Mouse (Mus musculus): ENCODE results near the gene Actg1. TPM values are rescaled to one million over a fixed set of nuclear protein-coding genes. Genes with fewer than 3 reads are reported as not detected.
A peak's percentile ranks its signal among the peaks of the same experiment; 100 is the strongest.

Actg1 gene
- polyA plus RNA-seq, 1 experiment from 2014 or later: 3,229 TPM

DNA sequence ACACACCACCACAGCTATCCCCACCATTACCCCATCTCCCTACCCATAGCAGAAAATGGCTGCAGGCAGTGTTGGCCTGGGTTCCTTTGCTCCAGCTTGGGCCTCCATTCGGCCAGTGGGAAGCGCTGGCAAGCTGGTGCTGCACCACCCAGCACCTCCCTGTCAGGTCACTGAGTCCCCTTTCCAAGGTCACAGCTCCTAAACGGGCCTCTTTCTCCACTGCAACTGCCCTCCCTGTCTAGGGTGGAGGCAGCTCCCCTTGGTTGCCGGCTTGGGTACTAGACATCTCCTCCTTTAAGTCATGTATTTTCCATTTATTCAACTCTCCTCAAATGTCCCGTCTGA lies 44.0 kb downstream of the Actg1 start:
- H3K27me3 ChIP-seq: peaks cover 28% of the 10 kb centered on the region
- peak overlapping the region; percentile 51; the same call in 1 of the 2 replicates for H3K4me3 ChIP-seq
- no peaks in the 10 kb centered on the region for H3K36me3 ChIP-seq (ENCODE audit: poor library complexity, severe bottlenecking)
- H3K4me2 ChIP-seq: peak overlapping the region; percentile 81
- WGBS: 38% methylated on average over 5 of the region's 5 CpGs
- no peaks in the 10 kb centered on the region for H3K9me3 ChIP-seq (replicated peaks)
- no peak for ATAC-seq
- peak overlapping the region; percentile 74; the same call in 1 of the 2 replicates for H3K9ac ChIP-seq
- peak overlapping the region; percentile 83 for H3K27ac ChIP-seq
- peaks cover 52% of the 10 kb centered on the region for H3K4me1 ChIP-seq

DNA sequence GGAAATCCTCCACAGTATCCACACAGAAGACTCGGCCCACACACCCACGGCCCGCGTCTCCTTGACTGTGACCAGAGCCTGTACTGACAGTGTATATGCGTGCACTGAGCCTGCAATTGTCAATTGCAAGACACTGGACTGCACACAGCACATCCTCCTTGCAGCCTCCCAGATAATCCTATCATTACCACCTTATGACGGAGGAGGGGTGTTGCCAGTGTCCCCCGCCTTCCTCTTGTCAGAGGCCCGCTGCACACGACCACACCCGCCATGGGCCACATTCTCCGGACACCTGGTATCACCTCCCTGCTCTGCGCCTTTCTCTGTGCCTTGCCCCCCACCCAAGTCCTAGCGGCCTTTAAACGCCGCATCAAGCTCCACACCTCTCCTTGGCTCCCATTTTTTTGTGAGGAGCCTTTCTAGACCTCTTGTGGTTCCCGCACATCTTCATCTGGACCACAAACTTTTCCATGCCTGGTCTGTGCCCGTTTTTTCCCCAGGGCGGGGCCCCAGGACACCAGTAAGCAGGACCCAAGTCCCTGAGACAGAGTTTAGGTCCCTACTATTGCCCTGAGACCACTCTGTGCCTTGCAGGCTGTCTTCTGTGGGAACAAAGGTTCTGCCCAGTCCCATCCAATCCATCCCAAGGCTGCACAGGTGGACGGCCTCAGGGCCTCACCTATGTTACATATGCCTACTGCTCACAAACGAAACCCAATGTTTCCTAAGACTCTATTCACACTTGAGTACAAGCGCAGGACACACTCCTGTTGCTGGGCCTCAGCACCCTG lies 44.6 kb downstream of the Actg1 start:
- Histone ChIP-seq H3K4me1 (peaks cover 54% of the 10 kb centered on the region), H3K27ac (no peak overlapping the region), H3K9ac (no peak overlapping the region), H3K9me3 (replicated peaks) (no peaks in the 10 kb centered on the region), H3K36me3 (ENCODE audit: poor library complexity, severe bottlenecking) (no peaks in the 10 kb centered on the region), H3K4me2 (no peak overlapping the region), H3K27me3 (peaks cover 24% of the 10 kb centered on the region), H3K4me3 (no peak overlapping the region)
- ATAC-seq: no peak
- 90% methylated on average over 19 of the region's 21 CpGs for WGBS

DNA sequence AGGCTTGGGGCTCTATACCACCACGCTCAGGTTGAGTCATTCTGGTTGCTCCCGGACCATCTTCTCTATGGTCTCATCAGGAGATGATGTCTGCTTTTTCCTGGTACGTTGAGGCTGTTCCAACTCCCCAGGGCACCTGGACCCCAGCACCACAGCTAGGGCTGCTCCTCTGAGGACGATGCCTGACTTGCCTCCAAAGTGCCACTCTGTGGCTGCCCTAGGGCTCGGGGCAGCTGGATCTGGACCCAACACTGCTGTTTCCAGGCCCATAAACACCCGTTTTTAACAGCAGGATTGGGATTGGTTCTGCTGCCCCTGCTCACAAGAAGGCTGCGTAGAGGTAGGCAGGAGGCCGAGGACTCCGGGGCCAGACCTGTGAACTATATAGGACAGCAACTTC lies 45.2 kb downstream of the Actg1 start:
- peaks cover 22% of the 10 kb centered on the region for H3K27me3 ChIP-seq
- peaks cover 50% of the 10 kb centered on the region for H3K4me1 ChIP-seq
- ATAC-seq: no peak
- 90% methylated on average over 9 of the region's 9 CpGs for WGBS
- H3K4me3 ChIP-seq: no peak overlapping the region
- H3K9me3 ChIP-seq (replicated peaks): no peaks in the 10 kb centered on the region
- H3K4me2 ChIP-seq: no peak overlapping the region
- no peak overlapping the region for H3K27ac ChIP-seq
- no peaks in the 10 kb centered on the region for H3K36me3 ChIP-seq (ENCODE audit: poor library complexity, severe bottlenecking)
- no peak overlapping the region for H3K9ac ChIP-seq

DNA sequence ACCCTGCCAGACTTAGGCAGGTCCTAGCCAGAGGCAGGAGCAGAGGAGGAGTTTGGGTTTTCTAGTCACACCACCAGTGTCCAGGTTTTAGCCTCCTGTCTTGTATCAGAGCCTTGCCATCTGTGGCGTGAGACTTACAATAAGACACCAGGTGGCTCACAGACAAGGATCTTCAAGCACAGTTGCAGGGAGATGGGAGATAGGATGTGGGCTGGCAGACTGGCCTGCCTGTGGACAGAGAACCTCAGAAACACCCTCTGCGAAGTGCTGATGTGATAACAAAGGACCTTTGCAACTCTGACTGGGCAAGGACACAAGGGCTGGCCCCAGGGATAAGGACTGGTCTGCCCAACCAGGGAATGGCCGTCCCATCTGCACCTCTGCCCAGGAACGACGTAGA lies 48.9 kb downstream of the Actg1 start:
- no peak overlapping the region for H3K9ac ChIP-seq

DNA sequence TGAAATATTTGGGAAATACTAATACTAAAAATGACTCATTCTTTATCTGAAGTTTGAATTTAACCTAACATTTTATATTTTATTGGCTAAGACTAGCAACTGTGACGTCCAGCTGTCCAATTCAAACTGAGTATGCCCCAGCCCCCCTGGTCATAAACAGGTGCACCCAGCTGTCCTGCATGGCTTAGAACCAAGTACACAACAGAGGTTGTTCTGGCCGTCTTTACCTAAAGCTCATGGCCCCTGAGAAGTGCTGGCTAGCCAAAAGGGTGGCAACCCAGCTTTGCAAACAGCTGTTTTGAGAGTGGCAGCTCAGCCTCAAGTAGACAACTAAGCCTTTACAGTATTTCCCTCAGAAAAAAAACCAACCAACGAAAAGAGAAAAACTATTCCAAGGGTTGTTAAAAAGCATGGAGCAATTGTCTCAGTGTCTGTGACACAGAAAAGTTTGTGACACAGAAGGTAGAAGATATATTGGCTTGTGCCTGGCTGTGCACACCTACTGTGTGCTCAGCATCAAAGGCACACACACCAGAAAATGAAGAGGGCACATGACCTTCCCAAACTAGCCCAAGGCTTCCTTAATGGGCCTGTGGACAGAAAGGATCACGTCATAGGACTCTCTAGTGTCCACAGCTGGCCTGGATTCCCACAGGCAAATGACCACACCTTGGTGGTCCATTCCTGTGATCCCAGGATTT lies 49.8 kb downstream of the Actg1 start:
- no peaks in the 10 kb centered on the region for H3K9me3 ChIP-seq (replicated peaks)
- no peak overlapping the region for H3K4me2 ChIP-seq
- H3K27ac ChIP-seq: no peak overlapping the region
- H3K4me1 ChIP-seq: peaks cover 49% of the 10 kb centered on the region
- WGBS: 82% methylated on average over 4 of the region's 4 CpGs
- H3K9ac ChIP-seq: no peak overlapping the region
- peaks cover 4% of the 10 kb centered on the region; the same call in 1 of the 2 replicates for H3K27me3 ChIP-seq
- no peak for ATAC-seq
- no peak overlapping the region for H3K4me3 ChIP-seq
- no peaks in the 10 kb centered on the region for H3K36me3 ChIP-seq (ENCODE audit: poor library complexity, severe bottlenecking)

More for the DNA sequence above, 48.9 kb downstream of the Actg1 start:
- Histone ChIP-seq H3K4me2 (no peak overlapping the region), H3K9me3 (replicated peaks) (no peaks in the 10 kb centered on the region), H3K27ac (peak overlapping the region; percentile 28; the same call in 1 of the 2 replicates), H3K36me3 (ENCODE audit: poor library complexity, severe bottlenecking) (no peaks in the 10 kb centered on the region), H3K27me3 (peaks cover 7% of the 10 kb centered on the region; the same call in 1 of the 2 replicates), H3K4me1 (peaks cover 49% of the 10 kb centered on the region), H3K4me3 (no peak overlapping the region)
- 63% methylated on average over 5 of the region's 5 CpGs for WGBS
- ATAC-seq: no peak

DNA sequence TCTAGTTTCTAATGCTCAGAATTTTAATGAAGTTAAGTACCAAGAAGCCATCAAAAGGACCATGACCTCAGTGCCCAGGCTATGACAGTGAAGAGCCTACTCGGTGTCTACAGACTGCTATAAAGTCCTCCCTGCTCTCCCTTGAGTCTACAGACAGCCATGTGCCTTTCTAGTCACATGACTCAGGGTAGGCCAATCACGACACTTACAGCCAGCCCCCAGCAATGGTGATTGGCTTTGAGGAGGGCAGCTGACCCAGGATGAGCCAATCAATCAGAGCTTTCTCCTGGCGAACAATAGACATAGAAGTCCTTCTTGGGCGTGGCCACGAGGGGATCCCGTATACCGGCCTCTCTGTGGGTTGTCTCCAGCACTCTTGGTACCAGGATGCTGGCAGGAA lies 50.6 kb downstream of the Actg1 start:
- peaks cover 4% of the 10 kb centered on the region; the same call in 1 of the 2 replicates for H3K27me3 ChIP-seq
- H3K27ac ChIP-seq: no peak overlapping the region
- H3K4me2 ChIP-seq: no peak overlapping the region
- no peak overlapping the region for H3K9ac ChIP-seq
- peaks cover 57% of the 10 kb centered on the region for H3K4me1 ChIP-seq
- peaks cover 6% of the 10 kb centered on the region; the same call in 1 of the 2 replicates for H3K36me3 ChIP-seq (ENCODE audit: poor library complexity, severe bottlenecking)
- ATAC-seq: no peak
- no peak overlapping the region for H3K4me3 ChIP-seq
- H3K9me3 ChIP-seq (replicated peaks): no peaks in the 10 kb centered on the region
- 75% methylated on average over 7 of the region's 7 CpGs for WGBS

DNA sequence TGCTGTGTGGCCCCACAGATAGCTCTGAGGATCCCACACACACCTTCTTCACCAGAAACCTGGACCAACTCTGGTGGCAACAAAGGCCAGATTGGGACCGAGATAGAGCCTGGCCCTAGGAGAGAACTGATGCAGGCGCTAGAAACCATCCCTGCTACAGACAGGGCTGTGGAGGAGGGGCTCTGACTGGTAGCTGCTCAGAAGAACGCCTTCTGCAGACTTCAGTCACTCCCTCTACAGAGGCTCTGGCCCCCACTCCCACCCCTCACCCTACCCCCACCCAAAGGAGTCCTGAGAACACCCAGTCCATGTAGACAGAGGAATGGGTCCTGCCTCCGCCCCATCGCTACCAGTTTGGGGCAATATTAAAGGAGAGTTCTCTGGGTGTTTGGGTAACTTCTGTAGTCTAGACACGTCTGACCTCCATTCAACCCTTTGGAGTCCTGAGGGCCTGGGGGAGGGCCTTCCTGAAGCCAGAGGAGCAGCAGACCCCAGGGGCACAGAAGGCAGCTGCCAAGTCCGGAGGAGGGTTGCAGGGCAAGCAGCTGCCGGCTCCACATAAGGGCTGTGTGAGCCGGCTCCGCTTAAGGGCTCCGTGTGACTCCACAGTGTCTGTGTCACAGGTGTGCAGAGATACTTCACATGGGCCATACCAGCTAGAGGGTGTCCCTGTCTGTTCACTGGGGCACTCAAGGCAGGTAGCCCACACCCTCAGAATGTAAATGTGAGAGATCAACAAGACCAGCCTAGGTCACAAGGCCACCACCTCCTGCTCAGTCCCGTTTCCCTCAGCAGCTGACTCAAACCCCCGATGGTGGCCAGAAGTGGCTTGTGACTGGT lies 51.8 kb downstream of the Actg1 start:
- no peaks in the 10 kb centered on the region for H3K9me3 ChIP-seq (replicated peaks)
- peaks cover 9% of the 10 kb centered on the region; the same call in 1 of the 2 replicates for H3K36me3 ChIP-seq (ENCODE audit: poor library complexity, severe bottlenecking)
- H3K27ac ChIP-seq: peak overlapping the region; percentile 31; the same call in 1 of the 2 replicates
- H3K4me3 ChIP-seq: no peak overlapping the region
- ATAC-seq: peak; percentile 28; the same call in 1 of the 2 replicates
- H3K4me2 ChIP-seq: no peak overlapping the region; the same call in 1 of the 2 replicates
- H3K4me1 ChIP-seq: peaks cover 54% of the 10 kb centered on the region
- H3K9ac ChIP-seq: peak overlapping the region; percentile 26
- WGBS: 46% methylated on average over 13 of the region's 13 CpGs
- no peaks in the 10 kb centered on the region for H3K27me3 ChIP-seq

Small RNA genes within 50 kb of the gene (microRNA-seq; reads per million reads assigned to microRNA genes)
- gene Gm23419 (not detected), gene Mir6935 (2.4 reads per million)

Other genes with a start within 250 kb of the Actg1 start
- 18.0 and 19.0 TPM in 2 replicates for gene Tepsin, start 249.8 kb downstream of the Actg1 start, polyA plus RNA-seq (2015; fragmentation: Nextera tagmentation; extraction: Ambion mirVana)
- gene Ndufaf8, start 249.6 kb downstream of the Actg1 start, polyA plus RNA-seq (2015; fragmentation: Nextera tagmentation; extraction: Ambion mirVana): 59.2 and 60.5 TPM in 2 replicates
- 76.8 and 92.2 TPM in 2 replicates for gene Slc38a10, start 197.2 kb downstream of the Actg1 start, polyA plus RNA-seq (2015; fragmentation: Nextera tagmentation; extraction: Ambion mirVana)
- gene Bahcc1, start 115.6 kb downstream of the Actg1 start, polyA plus RNA-seq (2015; fragmentation: Nextera tagmentation; extraction: Ambion mirVana): 17.2 TPM in 2 replicates
- 1.3 and 1.7 TPM in 2 replicates for gene Fscn2, start 13.0 kb upstream of the Actg1 start, polyA plus RNA-seq (2015; fragmentation: Nextera tagmentation; extraction: Ambion mirVana)
- gene Faap100, start 30.2 kb upstream of the Actg1 start, polyA plus RNA-seq (2015; fragmentation: Nextera tagmentation; extraction: Ambion mirVana): 51.0 and 63.1 TPM in 2 replicates
- gene Nploc4, start 89.2 kb upstream of the Actg1 start, polyA plus RNA-seq (2015; fragmentation: Nextera tagmentation; extraction: Ambion mirVana): 33.6 and 33.9 TPM in 2 replicates
- not detected in 2 replicates for gene Tspan10, start 94.1 kb upstream of the Actg1 start, polyA plus RNA-seq (2015; fragmentation: Nextera tagmentation; extraction: Ambion mirVana)
- gene Pde6g, start 105.0 kb upstream of the Actg1 start, polyA plus RNA-seq (2015; fragmentation: Nextera tagmentation; extraction: Ambion mirVana): 0.19 and 0.20 TPM in 2 replicates
- 9.2 and 10.7 TPM in 2 replicates for gene Oxld1, start 109.5 kb upstream of the Actg1 start, polyA plus RNA-seq (2015; fragmentation: Nextera tagmentation; extraction: Ambion mirVana)
- gene Ccdc137, start 109.6 kb upstream of the Actg1 start, polyA plus RNA-seq (2015; fragmentation: Nextera tagmentation; extraction: Ambion mirVana): 30.9 and 31.3 TPM in 2 replicates
- gene Arl16, start 119.1 kb upstream of the Actg1 start, polyA plus RNA-seq (2015; fragmentation: Nextera tagmentation; extraction: Ambion mirVana): 49.8 and 56.5 TPM in 2 replicates
- 127 TPM in 2 replicates for gene Mrpl12, start 136.1 kb upstream of the Actg1 start, polyA plus RNA-seq (2015; fragmentation: Nextera tagmentation; extraction: Ambion mirVana)
- 31.1 and 41.9 TPM in 2 replicates for gene Slc25a10, start 143.3 kb upstream of the Actg1 start, polyA plus RNA-seq (2015; fragmentation: Nextera tagmentation; extraction: Ambion mirVana)
- gene Gcgr, start 182.2 kb upstream of the Actg1 start, polyA plus RNA-seq (2015; fragmentation: Nextera tagmentation; extraction: Ambion mirVana): 0.08 and 0.21 TPM in 2 replicates
- gene Mcrip1, start 201.2 kb upstream of the Actg1 start, polyA plus RNA-seq (2015; fragmentation: Nextera tagmentation; extraction: Ambion mirVana): 228 and 240 TPM in 2 replicates
- gene Ppp1r27, start 202.6 kb upstream of the Actg1 start, polyA plus RNA-seq (2015; fragmentation: Nextera tagmentation; extraction: Ambion mirVana): not detected in 2 replicates
- gene P4hb, start 224.7 kb upstream of the Actg1 start, polyA plus RNA-seq (2015; fragmentation: Nextera tagmentation; extraction: Ambion mirVana): 253 and 286 TPM in 2 replicates
- gene Arhgdia, start 233.1 kb upstream of the Actg1 start, polyA plus RNA-seq (2015; fragmentation: Nextera tagmentation; extraction: Ambion mirVana): 462 and 508 TPM in 2 replicates
- gene Alyref, start 249.8 kb upstream of the Actg1 start, polyA plus RNA-seq (2015; fragmentation: Nextera tagmentation; extraction: Ambion mirVana): 420 and 488 TPM in 2 replicates
- 204 and 211 TPM in 2 replicates for gene Anapc11, start 249.9 kb upstream of the Actg1 start, polyA plus RNA-seq (2015; fragmentation: Nextera tagmentation; extraction: Ambion mirVana)

All from forebrain, embryonic 13.5 days (tissue).